Mouse (Mus musculus): ENCODE results near the gene Slc15a5. TPM values are rescaled to one million over a fixed set of nuclear protein-coding genes. Genes with fewer than 3 reads are reported as not detected.
A peak's percentile ranks its signal among the peaks of the same experiment; 100 is the strongest.
"Not testable (repeated sequence)": the region's sequence is repeated elsewhere in the genome, so short reads cannot be mapped to it uniquely, and the experiment has no call there.

Slc15a5 gene
- total RNA-seq (2022) = 1 to 10 TPM in 2 of 4 experiments, under 1 TPM in 1, not detected in 1; 0.49 to 6.2 (median 1.2) TPM

DNA sequence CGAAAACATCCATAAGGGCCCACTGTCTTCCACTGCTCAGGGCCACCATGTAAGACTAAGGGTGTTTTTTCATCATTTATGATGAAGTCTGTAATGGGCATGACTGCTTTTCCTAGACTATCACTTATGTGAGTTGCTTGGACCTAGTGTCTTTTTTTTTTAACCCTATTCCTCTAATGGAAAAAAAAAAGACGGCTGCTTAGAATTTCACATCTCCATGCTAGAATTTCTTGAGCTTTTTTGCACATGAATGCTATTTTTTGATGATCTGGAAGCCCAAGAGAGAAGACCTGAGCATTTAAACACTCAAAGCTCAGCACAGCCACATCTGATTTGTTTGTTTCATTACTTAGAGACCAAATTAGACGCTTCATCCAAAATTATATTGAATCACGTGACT lies at the start of gene Slc15a5:
Gene Slc15a5, minus strand, starts transcription at position 101 of the 400 bp plus-strand sequence.
- no peak for DNase-seq

DNA sequence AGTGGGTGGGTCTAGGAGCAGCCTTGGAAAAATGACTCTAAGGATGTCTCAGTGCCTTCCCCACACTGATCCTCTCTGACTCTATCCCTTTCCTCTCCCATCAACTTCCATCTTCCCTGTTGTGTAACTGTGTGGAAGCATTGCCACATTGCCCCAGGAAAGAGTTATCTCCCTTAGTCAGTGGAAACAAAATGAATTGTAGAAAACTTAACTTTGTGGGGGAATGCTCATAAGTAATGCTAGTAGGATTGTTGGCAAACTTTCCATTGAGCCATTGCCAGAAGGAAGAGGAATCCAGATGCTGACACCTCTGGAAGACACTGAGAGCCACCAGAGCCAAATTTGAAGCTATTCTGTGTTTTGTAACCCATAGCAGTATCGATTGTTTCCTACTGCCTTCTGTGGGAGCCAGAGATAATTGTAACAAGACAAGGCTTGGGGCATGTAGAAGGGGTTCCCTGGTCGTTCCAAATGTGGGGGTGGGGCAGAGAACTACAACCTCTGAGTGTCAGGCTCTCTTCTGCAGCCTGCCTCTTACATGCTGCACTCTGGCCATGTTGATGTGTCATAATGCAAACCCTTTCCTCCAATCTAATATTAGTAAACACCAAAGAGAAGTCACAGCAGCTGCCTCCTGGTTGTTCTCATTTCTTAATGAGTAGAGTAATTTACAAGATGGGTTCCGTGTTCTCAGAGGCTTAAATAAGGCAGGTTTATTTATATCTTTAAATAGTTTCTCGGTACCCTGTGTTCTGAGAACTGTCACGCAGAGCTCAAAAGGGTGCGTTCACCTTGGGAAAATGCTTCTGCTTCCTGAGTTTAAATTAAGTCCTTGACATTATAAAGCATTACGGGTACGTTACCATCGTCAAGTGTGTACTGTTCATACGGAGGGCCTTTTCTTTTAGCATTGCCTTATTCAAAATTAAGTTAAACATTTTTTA lies 48.9 kb upstream of the Slc15a5 start:
- no peak for DNase-seq

DNA sequence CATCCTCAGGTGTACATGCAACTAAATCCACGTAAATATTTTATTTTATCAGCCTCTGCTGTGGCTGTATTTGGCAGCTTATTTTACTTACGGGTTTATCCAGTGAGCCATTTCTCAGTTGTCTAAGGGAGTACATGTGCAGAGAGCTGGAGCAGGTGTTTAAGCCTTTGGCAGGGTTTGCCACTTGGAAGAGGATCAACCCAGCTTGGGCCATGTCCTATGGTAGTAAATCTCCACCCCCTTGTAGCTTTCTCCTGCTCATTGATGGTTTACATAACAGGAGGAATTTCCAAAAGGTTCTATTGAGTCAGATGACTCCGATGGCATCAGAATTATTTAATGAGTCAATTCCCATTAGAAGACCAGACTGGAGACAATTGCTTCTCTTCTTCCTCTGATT lies 37.8 kb upstream of the Slc15a5 start:
- DNase-seq = no peak

DNA sequence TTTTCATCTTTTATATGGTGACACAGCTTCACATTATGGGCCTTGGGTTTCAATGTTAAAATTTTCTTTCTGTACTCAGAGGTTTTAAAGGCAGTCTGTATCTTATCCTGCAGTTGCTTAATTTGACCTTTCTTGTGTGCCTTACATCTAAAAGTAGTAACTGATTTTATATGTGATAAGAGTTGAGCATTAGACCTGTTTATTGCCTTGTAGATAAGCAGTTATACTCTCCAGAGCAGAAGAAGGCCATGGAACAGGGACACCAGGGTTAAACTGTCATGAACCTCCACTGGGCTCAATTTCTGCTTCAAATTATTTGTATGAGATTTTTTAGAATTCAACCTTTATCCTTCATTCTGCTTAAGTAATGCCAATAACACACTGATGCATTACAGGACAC lies 24.8 kb upstream of the Slc15a5 start:
- no peak for DNase-seq

DNA sequence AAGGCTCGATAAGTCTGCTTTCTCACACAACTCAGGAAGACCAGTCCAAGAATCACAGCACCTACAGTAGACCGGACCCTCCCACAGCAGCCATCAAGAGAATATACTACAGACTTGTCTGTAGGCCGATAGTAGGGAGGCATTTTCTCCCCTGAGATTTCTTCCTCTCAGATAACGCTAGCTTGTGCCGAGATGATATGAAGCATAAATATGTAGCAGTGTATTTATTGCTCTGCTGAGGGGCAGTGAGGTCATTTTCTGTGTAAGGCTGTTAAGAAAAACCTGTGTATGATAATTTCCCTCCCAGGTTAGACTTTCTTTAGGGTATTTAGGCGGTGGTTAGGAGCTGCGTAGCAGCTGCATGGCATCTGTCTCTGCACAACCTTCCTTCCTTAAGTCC lies 23.2 kb upstream of the Slc15a5 start:
- no peak for DNase-seq

DNA sequence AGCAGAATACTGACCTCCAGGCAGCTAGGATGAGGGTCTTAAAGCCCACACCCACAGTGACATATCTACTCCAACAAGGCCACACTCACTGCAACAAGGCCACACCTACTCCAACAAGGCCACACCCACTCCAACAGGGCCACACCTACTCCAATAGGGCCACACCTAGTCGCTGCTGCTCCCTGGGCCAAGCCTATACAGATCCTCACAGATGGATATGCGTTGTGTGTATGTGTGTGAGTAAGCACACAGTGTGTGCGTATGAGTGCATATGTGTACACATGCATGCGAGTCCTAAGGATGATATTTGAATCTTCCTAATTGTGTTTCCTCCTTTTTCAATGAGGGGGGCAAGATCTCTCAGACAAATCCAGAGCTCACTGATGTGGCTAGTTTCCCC lies 22.1 kb upstream of the Slc15a5 start:
- no peak for DNase-seq

DNA sequence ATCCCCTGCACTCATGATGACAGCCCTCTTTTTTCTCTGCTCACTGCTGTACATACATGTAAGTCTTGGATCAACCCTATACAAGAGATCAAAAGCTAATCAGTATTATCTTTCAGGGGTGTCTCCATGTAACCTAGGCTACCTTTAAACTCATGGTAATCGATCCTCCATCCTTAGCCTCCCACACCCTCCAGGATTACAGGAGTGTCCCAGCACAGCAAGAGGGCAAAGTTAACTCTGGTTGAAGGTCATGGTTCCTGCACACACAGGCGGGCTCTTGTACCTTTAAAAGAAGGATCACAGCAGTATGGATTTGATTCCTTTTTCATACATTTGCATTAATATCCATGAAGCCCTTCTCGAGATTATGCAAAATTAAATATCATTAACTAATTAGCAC lies 19.9 kb upstream of the Slc15a5 start:
- DNase-seq = no peak

DNA sequence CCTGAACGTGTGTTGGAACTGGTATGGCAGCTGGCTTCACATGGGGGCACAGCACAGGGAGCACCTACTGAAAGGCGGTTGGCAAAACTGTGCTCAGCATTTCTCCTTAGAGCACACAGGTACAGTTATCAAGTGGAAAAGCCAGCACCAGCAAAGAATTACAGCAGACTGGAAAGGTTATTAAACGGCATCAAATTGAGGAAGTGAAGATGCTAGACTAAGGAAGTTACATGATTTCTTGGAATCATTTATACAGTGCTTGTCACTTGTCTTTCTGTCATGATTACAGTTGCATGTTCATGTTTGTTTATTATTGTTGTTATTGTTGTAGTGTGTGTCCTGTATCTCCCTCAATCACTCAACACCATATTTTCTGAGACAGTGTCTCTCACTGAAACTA lies 15.3 kb upstream of the Slc15a5 start:
- DNase-seq = no peak

DNA sequence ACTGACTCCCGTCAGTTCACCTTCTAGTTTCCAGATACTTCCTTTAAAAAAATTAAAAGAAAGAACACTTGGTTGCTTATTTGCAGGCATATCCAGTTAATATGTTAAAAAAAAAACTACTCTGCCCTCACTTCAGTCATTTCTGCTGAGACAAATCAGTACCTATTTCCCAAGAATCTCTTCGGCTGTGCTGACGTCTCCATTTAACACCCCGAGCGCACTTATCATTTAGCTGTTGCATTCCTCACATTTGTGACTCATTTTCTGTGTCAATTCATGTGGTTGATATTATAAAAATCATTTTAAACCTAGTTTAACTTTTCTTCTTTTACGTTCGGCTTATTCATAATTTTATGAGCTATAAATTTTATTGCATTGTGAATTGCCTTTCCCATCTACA lies 12.7 kb upstream of the Slc15a5 start:
- no peak for DNase-seq

DNA sequence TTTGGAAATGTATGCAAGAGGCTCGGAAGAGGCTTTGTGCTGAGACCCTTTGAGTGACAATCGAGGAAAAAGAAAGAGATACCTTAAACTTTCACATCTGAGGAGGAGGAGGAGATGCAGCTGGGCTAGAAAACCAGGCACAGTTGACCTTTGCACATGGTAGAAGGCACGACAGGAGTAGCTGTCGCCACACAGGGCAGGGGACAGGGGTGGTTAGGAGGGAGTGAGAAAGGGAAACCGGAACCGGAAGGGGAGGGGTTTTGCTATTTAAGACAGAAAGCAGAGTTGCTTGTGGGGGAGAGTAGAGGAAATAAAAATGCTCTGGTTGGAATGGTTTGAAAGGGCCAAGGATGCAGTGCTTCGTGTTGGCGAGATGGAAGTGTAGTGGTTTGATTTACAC lies 9.4 kb upstream of the Slc15a5 start:
- DNase-seq = no peak

DNA sequence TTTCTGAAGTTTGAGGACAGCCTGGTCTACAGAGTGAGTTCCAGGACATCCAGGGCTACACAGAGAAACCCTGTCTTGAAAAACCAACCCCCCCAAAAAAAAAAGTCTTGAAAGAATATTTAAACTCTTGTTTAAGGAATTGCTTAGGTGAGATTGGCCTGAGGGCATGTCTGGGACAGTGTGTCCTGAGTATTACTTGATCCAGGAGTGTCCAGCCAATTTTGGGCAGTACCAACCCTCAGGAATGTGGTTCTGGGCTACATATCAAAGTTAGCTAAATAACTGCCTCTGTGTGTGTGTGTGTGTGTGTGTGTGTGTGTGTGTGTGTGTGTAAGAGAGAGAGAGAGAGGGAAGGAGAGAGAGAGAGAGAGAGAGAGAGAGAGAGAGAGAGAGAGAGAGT lies 6.7 kb upstream of the Slc15a5 start:
- DNase-seq = not testable (repeated sequence)

DNA sequence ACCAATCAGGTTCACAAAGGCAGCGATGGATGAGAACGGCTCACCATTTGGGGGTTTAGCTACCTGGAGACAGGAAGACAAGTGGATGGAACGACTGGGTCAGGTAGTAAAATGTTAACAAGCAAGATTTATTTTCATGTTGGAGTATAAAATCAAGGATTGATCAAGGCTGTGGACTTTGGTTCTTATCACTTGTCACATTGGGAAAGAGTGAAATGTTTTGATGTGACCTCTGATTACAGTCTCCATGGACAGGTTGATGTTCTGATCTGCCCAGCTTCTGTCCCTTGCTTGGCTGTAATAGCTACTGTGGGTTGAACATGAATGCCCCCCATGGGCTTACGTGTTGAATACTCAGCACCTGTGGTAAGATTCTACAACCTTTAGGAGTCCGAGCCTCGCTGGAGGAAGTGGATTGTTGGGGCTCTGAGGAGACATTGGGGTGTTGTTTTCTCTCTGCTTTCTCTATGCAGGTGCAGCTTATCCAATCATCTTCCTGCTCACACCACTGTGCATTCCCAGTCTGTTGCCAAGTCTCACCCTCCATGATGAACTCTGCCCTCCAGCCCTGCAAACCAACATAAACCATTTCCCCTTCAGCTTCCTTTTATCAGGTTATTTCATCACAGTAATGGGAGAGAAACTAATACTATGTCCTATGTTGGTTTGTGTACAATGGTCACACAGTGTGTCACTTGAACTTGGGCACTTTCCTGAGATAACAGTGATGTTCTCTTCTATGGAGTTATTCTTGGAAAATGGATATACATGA lies 1.2 kb upstream of the Slc15a5 start:
- no peak for DNase-seq

DNA sequence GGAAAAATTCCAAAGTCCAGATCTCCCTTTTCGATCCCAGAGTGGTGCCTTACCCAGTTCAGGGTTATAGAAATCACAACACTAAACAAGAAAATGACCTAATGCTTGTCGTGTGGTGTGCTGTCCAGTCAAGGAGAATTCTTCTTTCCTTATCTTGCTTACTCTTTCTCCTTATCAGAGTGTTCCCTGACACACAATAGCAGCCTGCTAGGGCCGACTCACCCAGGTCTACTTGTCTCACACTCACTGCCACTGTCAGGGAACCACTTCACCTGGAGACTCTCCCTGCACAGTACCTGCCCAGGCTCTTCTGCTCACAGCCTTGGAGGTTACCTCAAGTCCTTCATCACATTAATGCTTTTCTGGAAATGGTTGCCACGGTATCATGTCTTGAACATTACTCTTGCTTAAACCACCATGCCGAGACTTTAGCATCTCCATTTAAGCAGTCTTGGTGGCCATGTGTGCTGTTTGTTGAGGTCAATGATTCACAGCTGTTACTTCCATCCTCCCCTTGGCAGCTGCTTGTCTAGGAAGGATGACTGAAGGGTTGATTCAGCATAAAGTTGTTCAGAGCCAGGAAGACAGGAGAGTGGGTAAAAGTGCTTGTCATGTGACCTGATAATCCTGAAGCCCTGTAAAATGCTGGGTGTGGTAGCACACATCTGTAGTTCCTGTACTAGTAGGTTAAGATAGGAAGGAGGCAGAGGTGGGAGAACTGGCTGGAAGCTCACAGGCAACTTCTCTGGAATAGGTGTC lies 1.9 kb downstream of the Slc15a5 start:
- no peak for DNase-seq

DNA sequence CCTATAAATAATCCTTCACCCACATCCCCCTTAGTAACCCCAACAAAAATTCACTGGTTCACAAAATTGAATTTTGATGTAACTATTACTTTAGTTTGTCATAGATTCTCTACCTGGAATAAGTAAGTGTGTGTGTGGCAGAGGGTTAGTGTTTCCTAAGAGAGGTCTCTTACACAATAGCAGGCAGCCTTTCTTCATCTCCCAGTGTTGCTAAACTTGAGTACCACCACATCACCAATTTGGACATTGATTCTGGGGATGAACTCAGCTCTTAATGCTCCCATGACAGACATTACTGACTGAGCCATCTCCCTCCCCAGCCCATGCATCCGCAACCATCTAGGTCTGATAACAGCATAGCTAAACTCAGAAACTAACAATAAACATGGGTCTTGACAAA lies 4.0 kb downstream of the Slc15a5 start:
- no peak for DNase-seq

DNA sequence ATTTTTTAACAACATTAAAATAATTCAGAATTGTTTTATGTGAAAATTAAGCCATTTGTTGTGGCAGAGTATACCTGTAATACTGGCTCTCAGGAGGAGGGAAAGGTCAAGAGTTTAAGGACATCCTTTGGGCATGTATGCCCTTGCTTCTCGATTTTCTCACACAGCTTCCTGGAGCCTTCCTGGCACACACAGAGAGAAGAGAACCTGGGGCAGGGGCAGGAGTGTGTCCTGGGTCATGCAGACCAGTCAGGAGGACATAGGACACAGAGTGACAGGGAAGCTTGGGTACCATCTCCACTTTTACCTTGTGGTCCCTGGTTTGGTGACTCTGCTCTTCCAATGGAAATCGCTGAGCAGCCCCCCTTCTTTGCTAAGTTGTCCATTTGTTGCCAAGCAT lies 6.2 kb downstream of the Slc15a5 start:
- no peak for DNase-seq

DNA sequence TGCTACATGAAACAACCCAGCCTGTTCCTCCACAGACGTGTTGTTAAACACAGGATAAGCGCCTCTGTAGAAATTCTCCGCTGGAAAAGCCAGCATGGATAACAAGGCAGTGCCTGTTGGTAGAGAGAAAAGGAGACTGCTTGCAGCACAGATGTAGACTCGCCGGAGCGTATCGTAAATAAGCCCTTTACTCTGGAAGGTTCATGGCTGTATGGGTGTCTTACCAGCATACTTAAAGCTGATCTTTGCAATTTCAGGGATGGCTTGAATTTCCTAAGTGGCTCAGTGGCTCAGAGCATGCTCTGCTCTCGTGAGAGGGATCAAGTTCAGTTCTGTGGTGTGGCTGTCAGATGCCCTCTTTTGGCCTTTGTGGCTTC lies 6.8 kb downstream of the Slc15a5 start:
- DNase-seq = no peak

DNA sequence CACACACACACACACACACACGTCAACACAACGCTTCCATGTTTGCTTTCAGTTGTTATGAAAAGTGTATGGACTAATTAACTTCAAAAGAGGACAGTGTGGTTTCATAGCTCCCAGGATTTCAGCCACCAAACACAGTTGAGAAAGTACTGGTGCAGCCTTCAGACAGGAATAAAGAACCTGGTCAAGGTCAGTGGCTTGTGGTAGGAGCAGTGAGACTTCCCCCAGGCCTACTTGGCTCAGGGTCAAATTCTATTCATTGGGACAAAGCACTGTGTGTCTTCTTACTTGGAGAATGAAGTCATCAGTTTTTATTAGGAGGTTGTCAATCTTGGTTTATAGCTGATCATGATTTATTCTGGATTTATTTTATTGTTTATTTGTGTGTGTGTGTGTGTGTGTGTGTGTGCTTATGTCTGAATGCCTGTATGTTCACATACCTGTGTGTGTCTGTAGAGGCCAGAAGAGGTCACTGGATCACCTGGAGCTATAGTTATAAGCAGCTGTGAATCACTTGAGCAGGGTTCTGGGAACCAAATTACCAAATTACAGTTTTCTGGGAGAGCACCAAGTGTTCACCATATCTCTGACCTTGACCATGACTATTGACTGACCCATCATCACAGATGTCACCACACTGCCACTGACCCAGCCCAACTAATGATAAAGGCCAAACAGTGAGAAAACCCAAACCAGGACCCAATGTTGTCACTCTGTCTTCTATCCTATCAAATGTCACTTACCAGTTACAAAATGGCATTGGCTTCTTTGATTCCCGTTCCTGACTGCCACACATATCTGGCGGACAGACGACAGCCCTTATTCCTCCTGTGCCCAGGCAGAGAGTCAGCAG lies 7.4 kb downstream of the Slc15a5 start:
- DNase-seq = peak; percentile 39

DNA sequence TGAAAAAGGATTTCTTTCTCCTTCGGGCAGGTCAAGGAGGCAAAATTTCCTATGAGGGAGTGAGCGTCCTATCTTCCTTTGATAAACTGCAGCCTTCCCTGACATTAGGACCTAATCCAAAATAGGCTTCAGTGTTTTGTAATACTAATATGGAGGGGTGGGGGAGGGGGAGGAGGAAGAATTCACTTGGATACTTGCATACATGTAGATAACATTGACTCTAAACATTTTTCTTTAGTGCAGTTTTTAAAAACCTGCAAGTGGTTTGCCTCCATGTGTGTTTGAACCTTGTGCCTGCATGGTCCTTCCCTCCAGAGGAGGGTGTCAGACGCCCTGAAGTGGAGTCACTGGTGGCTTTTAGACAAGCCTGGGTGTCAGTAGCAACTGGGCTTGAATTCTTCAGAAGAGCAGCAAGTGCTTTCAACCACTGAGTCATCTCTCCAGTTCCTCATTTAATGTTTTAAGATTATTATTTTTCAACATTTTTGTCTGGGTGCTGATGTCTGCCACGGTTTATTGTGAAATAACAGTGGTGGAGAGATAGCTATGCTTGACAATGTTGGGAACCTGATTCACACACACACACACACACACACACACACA lies 8.1 kb downstream of the Slc15a5 start:
- DNase-seq = no peak

DNA sequence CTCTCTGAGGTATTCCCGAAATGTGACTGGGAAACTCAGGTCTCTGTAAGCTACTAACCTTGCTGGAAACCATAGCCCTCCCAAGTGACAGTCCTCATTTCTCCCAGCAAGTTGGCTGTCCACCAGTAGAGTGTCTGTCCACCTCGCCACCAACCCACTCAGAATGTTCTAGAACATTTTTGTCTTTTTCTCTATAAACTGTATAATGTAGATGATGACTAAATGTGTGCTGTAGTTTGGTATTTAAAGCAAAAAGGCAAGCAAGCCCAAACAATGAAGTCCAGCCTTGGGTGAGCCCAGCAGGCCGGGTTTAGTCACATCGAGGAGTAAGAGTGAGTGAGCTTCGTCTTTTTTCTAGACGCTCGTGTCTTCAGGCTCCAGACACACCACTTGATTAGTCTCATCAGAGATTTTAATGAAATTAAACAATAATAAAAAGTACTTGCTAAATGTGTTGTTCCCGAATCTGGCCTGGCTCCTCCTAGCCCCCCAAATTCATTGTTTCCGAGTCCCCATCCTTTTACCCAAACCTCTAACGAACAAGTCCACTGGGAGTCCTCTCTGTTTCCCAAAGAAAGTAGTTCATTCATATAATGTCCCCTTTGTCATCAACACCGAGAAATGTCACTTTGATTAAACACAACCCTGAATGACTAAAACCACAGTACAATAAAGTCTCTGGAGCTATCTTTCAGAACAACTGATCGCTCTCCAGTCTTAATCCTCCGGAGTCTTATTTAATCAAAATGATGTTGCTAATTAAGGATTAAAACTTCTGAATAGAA lies 8.8 kb downstream of the Slc15a5 start:
- no peak for DNase-seq

DNA sequence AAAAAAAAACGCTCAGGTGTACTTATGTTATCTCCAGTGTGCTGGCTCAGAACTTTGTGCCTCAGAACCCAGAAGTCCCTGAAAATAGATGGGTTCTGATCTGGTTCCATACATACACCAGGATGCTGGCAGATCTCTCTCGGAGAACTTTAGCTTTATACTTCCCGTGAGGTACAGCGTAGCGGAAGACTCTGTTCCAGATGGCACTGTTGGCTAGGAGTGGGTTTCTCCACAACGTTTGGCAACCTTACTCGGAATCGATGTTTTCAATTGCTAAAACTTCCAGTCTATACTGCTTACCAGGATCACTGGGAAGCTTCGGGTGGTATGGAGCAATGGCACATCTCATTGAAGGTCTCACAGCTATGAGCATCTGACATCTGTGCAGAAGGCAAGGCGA lies 9.8 kb downstream of the Slc15a5 start:
- DNase-seq = no peak

DNA sequence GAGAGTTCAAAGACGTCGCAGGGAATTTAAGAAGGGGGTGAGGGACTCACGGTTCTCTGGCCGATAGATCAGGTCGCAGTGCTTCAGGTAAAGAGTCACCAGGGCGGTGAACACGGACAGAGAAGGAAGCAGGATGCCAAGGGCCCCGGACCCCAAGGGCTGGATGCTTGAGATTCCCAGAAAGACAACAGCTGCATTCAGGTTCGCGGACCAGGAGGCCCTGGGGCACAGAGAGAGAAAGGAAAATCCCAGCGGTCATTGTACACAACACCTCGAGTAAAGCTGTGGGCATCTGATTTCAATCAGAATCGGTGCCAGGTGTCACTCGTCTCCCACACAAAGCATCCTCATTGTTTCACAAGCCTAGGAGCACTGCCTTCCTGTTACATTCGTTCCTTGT lies 24.1 kb downstream of the Slc15a5 start:
- DNase-seq = no peak

Data from adrenal gland, adult 8-10 months (tissue).